Mouse (Mus musculus) forebrain, embryonic 15.5 days (tissue): Measurements from ENCODE around the gene Parvb. TPM values are rescaled to one million over a fixed set of nuclear protein-coding genes. Genes with fewer than 3 reads are reported as not detected.

Experiments
- ATAC-seq: fragments of 200-750 bp; cut with Nextera tagmentation; replicated peaks from 2 replicates; pipeline ENCODE4 v1.8.0; 2017; ENCODE audit warnings: mild to moderate bottlenecking, moderate TSS enrichment, moderate library complexity
- H3K27ac ChIP-seq: fragments of 300-500 bp; sonication (generic); replicated peaks from 2 replicates; pipeline ENCODE4 v1.5.1; 2015; ENCODE audit warnings: mild to moderate bottlenecking, inconsistent platforms
- H3K27me3 ChIP-seq: fragments of 300-500 bp; sonication (generic); 2 replicates; pipeline ENCODE4 v1.6.1; 2015; ENCODE audit warnings: inconsistent platforms
- H3K36me3 ChIP-seq: fragments of 300-500 bp; sonication (generic); 2 replicates; pipeline ENCODE4 v1.6.1; 2015; ENCODE audit warnings: mild to moderate bottlenecking, inconsistent platforms
- H3K4me1 ChIP-seq: fragments of 300-500 bp; sonication (generic); 2 replicates; pipeline ENCODE4 v1.6.1; 2015; ENCODE audit warnings: inconsistent platforms
- H3K4me2 ChIP-seq: fragments of 300-500 bp; sonication (generic); replicated peaks from 2 replicates; pipeline ENCODE4 v1.6.1; 2015; ENCODE audit warnings: mild to moderate bottlenecking, inconsistent platforms
- H3K4me3 ChIP-seq: fragments of 300-500 bp; sonication (generic); 2 replicates; pipeline ENCODE4 v1.5.1; 2015; ENCODE audit warnings: mild to moderate bottlenecking, inconsistent platforms
- H3K9ac ChIP-seq: fragments of 300-500 bp; sonication (generic); replicated peaks from 2 replicates; pipeline ENCODE4 v1.6.1; 2015; ENCODE audit warnings: mild to moderate bottlenecking, inconsistent platforms
- H3K9me3 ChIP-seq: fragments of 300-500 bp; sonication (generic); 2 replicates; pipeline ENCODE4 v1.6.1; 2016; ENCODE audit warnings: inconsistent platforms
- WGBS: fragments of 180-500 bp; shearing (Covaris S2); methylation state at CpG from one replicate; pipeline ENCODE4 v1.1.7; 2015; ENCODE audit warnings: mixed read lengths; 5-methylcytosine and 5-hydroxymethylcytosine counted together
- polyA plus RNA-seq: library from polyadenylated mRNA; unstranded; fragments of >200 nt; fragmentation: Nextera tagmentation; extraction: Ambion mirVana; gene quantifications from 2 replicates; pipeline ENCODE4 v1.2.1, GENCODE M21; 2015

Parvb gene
- polyA plus RNA-seq, 1 experiment from 2014 or later = 3.8 TPM

- no peaks in the 10 kb centered on the region for H3K36me3 ChIP-seq
- WGBS = 76% methylated on average over 11 of the region's 11 CpGs
- H3K4me2 ChIP-seq = no peak overlapping the region
- ATAC-seq = no peak
- no peaks in the 10 kb centered on the region for H3K27me3 ChIP-seq
- H3K4me1 ChIP-seq = peaks cover 21% of the 10 kb centered on the region
- no peaks in the 10 kb centered on the region for H3K9me3 ChIP-seq
- no peak overlapping the region for H3K4me3 ChIP-seq
- H3K27ac ChIP-seq = no peak overlapping the region
- H3K9ac ChIP-seq = no peak overlapping the region
Measured at GRCm38 (mm10) chr15:84265141-84265540, 33.3 kb downstream of the Parvb start.

GRCm38 (mm10) chr15:84266290-84266689 is 34.4 kb downstream of the Parvb start:
- Histone ChIP-seq H3K27ac (peak overlapping the region; percentile 44; the same call in 1 of the 2 replicates), H3K4me2 (no peak overlapping the region), H3K36me3 (no peaks in the 10 kb centered on the region), H3K4me1 (peaks cover 10% of the 10 kb centered on the region; the same call in 1 of the 2 replicates), H3K9ac (no peak overlapping the region), H3K27me3 (no peaks in the 10 kb centered on the region), H3K4me3 (no peak overlapping the region), H3K9me3 (no peaks in the 10 kb centered on the region)
- WGBS = 57% methylated on average over 4 of the region's 4 CpGs
- no peak for ATAC-seq

GRCm38 (mm10) chr15:84267720-84268260 is 35.9 kb downstream of the Parvb start:
- H3K27ac ChIP-seq = no peak overlapping the region
- H3K4me2 ChIP-seq = no peak overlapping the region
- no peaks in the 10 kb centered on the region for H3K27me3 ChIP-seq
- ATAC-seq = no peak
- peaks cover 10% of the 10 kb centered on the region; the same call in 1 of the 2 replicates for H3K4me1 ChIP-seq
- 91% methylated on average over 11 of the region's 11 CpGs for WGBS
- no peaks in the 10 kb centered on the region for H3K36me3 ChIP-seq
- H3K9me3 ChIP-seq = no peaks in the 10 kb centered on the region
- no peak overlapping the region for H3K9ac ChIP-seq
- no peak overlapping the region for H3K4me3 ChIP-seq

GRCm38 (mm10) chr15:84269107-84269633 is 37.3 kb downstream of the Parvb start:
- no peak overlapping the region for H3K9ac ChIP-seq
- no peak for ATAC-seq
- H3K36me3 ChIP-seq = no peaks in the 10 kb centered on the region
- WGBS = 73% methylated on average over 10 of the region's 10 CpGs
- no peaks in the 10 kb centered on the region for H3K9me3 ChIP-seq
- no peaks in the 10 kb centered on the region for H3K27me3 ChIP-seq
- no peak overlapping the region for H3K27ac ChIP-seq
- no peak overlapping the region for H3K4me2 ChIP-seq
- peaks cover 10% of the 10 kb centered on the region; the same call in 1 of the 2 replicates for H3K4me1 ChIP-seq
- H3K4me3 ChIP-seq = no peak overlapping the region

- H3K27ac ChIP-seq = no peak overlapping the region
- WGBS = 86% methylated on average over 5 of the region's 5 CpGs
- peaks cover 10% of the 10 kb centered on the region; the same call in 1 of the 2 replicates for H3K4me1 ChIP-seq
- H3K9ac ChIP-seq = no peak overlapping the region
- no peak overlapping the region for H3K4me2 ChIP-seq
- ATAC-seq = no peak
- H3K36me3 ChIP-seq = no peaks in the 10 kb centered on the region
- H3K9me3 ChIP-seq = no peaks in the 10 kb centered on the region
- H3K27me3 ChIP-seq = no peaks in the 10 kb centered on the region
- H3K4me3 ChIP-seq = no peak overlapping the region
Measured at GRCm38 (mm10) chr15:84270032-84270431, 38.2 kb downstream of the Parvb start.

- H3K4me3 ChIP-seq = no peak overlapping the region
- no peak overlapping the region for H3K4me2 ChIP-seq
- 85% methylated on average over 6 of the region's 6 CpGs for WGBS
- no peak for ATAC-seq
- H3K9ac ChIP-seq = no peak overlapping the region
- no peaks in the 10 kb centered on the region for H3K9me3 ChIP-seq
- no peaks in the 10 kb centered on the region for H3K36me3 ChIP-seq
- H3K27me3 ChIP-seq = no peaks in the 10 kb centered on the region
- no peak overlapping the region for H3K27ac ChIP-seq
- H3K4me1 ChIP-seq = peaks cover 6% of the 10 kb centered on the region; the same call in 1 of the 2 replicates
Measured at GRCm38 (mm10) chr15:84270463-84270862, 38.6 kb downstream of the Parvb start.

GRCm38 (mm10) chr15:84276066-84276465 is 44.2 kb downstream of the Parvb start:
- no peaks in the 10 kb centered on the region for H3K36me3 ChIP-seq
- no peak overlapping the region for H3K4me3 ChIP-seq
- no peak overlapping the region for H3K9ac ChIP-seq
- H3K27ac ChIP-seq = no peak overlapping the region
- no peaks in the 10 kb centered on the region for H3K27me3 ChIP-seq
- ATAC-seq = no peak
- no peaks in the 10 kb centered on the region for H3K4me1 ChIP-seq
- 83% methylated on average over 4 of the region's 4 CpGs for WGBS
- H3K4me2 ChIP-seq = no peak overlapping the region
- H3K9me3 ChIP-seq = no peaks in the 10 kb centered on the region

GRCm38 (mm10) chr15:84278091-84278490 is 46.2 kb downstream of the Parvb start:
- H3K27me3 ChIP-seq = no peaks in the 10 kb centered on the region
- no peaks in the 10 kb centered on the region for H3K36me3 ChIP-seq
- WGBS = 81% methylated on average over 7 of the region's 7 CpGs
- no peak overlapping the region for H3K9ac ChIP-seq
- no peaks in the 10 kb centered on the region for H3K9me3 ChIP-seq
- no peaks in the 10 kb centered on the region for H3K4me1 ChIP-seq
- H3K27ac ChIP-seq = no peak overlapping the region
- H3K4me2 ChIP-seq = no peak overlapping the region
- no peak overlapping the region for H3K4me3 ChIP-seq
- no peak for ATAC-seq

GRCm38 (mm10) chr15:84278656-84279055 is 46.8 kb downstream of the Parvb start:
- no peak overlapping the region for H3K4me2 ChIP-seq
- H3K27ac ChIP-seq = no peak overlapping the region
- H3K36me3 ChIP-seq = no peaks in the 10 kb centered on the region
- no peak overlapping the region for H3K9ac ChIP-seq
- no peak for ATAC-seq
- no peaks in the 10 kb centered on the region for H3K4me1 ChIP-seq
- no peak overlapping the region for H3K4me3 ChIP-seq
- no peaks in the 10 kb centered on the region for H3K27me3 ChIP-seq
- WGBS = 80% methylated on average over 7 of the region's 7 CpGs
- no peaks in the 10 kb centered on the region for H3K9me3 ChIP-seq

GRCm38 (mm10) chr15:84280309-84280708 is 48.5 kb downstream of the Parvb start:
- no peaks in the 10 kb centered on the region for H3K9me3 ChIP-seq
- 82% methylated on average over 8 of the region's 8 CpGs for WGBS
- no peak overlapping the region for H3K4me2 ChIP-seq
- no peak overlapping the region for H3K9ac ChIP-seq
- no peak overlapping the region for H3K4me3 ChIP-seq
- H3K27me3 ChIP-seq = no peaks in the 10 kb centered on the region
- H3K27ac ChIP-seq = no peak overlapping the region
- no peak for ATAC-seq
- no peaks in the 10 kb centered on the region for H3K4me1 ChIP-seq
- H3K36me3 ChIP-seq = no peaks in the 10 kb centered on the region

GRCm38 (mm10) chr15:84280712-84281347 is 49.0 kb downstream of the Parvb start:
- H3K4me2 ChIP-seq = no peak overlapping the region
- no peaks in the 10 kb centered on the region for H3K27me3 ChIP-seq
- no peaks in the 10 kb centered on the region for H3K4me1 ChIP-seq
- H3K9me3 ChIP-seq = no peaks in the 10 kb centered on the region
- ATAC-seq = no peak
- H3K36me3 ChIP-seq = no peaks in the 10 kb centered on the region
- no peak overlapping the region for H3K9ac ChIP-seq
- no peak overlapping the region for H3K27ac ChIP-seq
- no peak overlapping the region for H3K4me3 ChIP-seq
- 89% methylated on average over 11 of the region's 11 CpGs for WGBS

GRCm38 (mm10) chr15:84282206-84283085 is 50.6 kb downstream of the Parvb start:
- no peak for ATAC-seq
- WGBS = 77% methylated on average over 20 of the region's 20 CpGs
- H3K27ac ChIP-seq = no peak overlapping the region
- H3K27me3 ChIP-seq = no peaks in the 10 kb centered on the region
- no peak overlapping the region for H3K9ac ChIP-seq
- no peak overlapping the region for H3K4me2 ChIP-seq
- no peaks in the 10 kb centered on the region for H3K4me1 ChIP-seq
- no peaks in the 10 kb centered on the region for H3K9me3 ChIP-seq
- H3K4me3 ChIP-seq = no peak overlapping the region
- H3K36me3 ChIP-seq = no peaks in the 10 kb centered on the region
